Mouse (Mus musculus) adrenal gland, adult 18-20 months (tissue): ENCODE measurements around the gene Itga11. TPM values are rescaled to one million over a fixed set of nuclear protein-coding genes. Genes with fewer than 3 reads are reported as not detected.
"Not testable (repeated sequence)": the region's sequence is repeated elsewhere in the genome, so short reads cannot be mapped to it uniquely, and the experiment has no call there.

ENCODE experiments used
- DNase-seq, 2 experiments: peaks; one replicate each; pipeline ENCODE4 v3.0.0; 2021 to 2022; ENCODE audit warnings: low spot score in 2 of 2
- total RNA-seq, 2 experiments: library from RNA; stranded (reverse); gene quantifications; 1 replicate in 1 of 2; 2 replicates in 1 of 2; pipeline ENCODE4 v1.2.3; 2021

The Itga11 gene
- total RNA-seq, 2 experiments from 2014 or later, result 1.6 to 2.2 TPM

GRCm38 (mm10) chr9:62817099-62817571, 139.5 kb downstream of the Itga11 start:
- no peak for DNase-seq

GRCm38 (mm10) chr9:62817828-62818614, 140.4 kb downstream of the Itga11 start:
- DNase-seq, result no peak

DNA sequence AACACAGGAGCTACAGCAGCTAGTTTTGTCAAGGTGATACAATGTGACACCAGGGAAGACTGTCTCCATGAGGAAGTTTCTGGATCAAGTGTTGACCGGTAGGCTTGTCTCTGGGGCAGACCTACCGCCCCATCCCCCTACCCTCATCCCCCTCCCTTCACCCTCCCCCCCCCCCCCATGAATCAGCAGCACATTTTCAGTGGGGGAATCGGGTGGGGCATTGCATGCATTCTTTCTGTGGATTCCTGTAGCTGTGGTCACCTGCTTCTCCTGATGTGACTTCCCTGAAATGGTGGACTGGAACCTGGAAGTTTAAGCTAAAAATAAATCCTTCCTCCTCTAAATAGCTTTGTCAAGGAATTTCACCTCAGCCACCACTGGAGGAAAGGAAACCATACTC, 141.9 kb downstream of the Itga11 start:
- no peak for DNase-seq

GRCm38 (mm10) chr9:62819910-62820309, 142.3 kb downstream of the Itga11 start:
- DNase-seq, result not testable (repeated sequence)

DNA sequence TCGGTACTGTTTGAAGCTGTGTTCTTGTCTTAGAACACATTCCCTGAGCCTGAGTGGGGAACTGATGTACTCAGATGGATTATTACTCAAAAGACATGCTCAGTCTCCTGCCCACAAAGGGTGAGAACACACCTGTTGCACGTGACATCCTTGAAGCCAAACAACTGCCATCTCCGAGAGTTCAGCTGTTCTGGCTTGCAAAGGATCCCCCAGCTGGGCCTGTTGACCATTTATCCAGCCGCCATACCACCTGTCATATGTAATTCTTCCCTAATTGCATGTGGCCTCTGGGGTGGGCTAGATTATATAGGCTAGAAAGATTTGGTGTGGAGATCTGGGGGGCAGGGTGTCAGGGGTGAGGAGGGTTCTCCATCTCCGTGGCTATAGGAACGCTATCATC, 143.2 kb downstream of the Itga11 start:
- DNase-seq, result no peak

- no peak for DNase-seq
Observed at GRCm38 (mm10) chr9:62821811-62822210, 144.2 kb downstream of the Itga11 start.

DNA sequence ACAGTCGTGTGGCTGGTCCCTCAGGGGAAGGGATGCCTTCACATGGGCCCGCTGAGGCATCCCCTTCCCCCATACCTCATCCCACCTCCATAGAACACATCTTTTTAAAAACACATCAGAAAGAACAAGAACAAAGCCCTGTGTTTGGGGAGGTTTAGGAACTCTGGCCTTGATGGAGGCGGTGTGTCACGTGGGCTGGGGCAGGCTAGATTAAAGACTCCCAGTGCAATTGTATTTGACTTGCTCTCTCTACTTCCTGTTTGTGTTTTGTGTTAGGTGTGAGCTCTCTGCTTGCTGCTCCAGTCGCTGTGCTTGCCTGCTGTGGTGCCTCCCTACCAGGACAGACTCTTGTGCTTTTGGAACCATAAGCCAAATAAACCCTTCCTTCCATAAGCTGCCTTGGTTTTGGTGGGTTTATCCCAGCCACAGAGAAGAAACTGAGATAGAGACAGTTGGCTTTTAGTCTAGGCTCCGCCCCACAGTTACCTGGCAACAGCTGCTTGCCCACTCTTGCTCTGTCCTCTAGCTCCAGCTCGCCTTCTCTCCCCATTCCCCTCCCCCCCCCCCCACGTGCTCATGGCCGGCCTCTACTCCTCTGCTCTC, 148.3 kb downstream of the Itga11 start:
- no peak for DNase-seq

DNA sequence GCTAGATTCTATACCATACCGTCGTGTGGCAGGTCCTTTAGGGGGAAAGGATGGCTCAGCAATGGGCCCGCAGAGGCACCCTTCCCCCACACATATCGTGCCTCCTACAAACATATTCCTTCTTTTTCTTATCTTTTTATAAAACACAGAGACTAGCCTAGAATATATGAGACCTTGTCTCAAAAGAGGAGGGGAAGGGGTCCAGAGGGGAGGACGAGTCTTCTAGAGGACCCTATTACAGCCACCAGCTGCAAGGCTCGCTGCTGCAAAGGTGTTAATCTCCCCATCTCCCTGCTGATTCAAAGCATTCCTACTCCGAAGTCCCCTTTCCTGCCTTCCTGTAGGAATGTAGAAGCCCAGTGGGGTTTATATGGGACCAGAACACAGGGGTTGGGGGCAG, 148.8 kb downstream of the Itga11 start:
- DNase-seq, result no peak

DNA sequence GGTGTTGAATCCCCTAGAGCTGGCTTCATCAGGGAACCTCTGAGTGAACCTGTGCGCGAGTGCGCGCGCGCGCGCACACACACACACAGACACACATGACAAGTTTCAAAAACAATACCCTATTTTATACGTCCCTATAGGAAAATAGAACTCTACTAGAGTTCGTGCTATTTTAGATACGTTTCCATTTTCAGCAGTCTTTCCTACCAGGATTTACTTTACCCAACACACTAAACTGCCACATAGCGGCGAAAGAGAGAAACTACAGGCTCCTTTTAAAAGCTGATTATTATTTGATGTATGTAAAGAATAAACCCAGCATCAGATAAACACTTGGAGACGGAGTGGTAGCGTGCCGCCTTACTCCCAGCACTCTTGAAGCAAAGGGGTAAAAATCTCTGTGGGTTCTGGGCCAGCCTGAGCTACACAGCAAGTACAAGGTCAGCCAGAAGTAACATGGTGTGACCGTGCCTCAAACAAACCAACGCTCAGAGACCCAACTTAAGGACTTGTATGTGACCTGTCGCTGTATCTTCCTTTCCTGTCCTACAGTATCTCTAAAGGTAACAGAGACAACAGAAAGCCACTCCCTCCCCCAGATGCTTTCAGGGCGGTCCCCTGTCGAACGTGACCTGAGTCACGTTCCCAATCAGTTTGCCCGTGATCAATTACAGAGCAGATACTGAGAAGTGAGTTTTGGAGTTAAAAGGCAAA, 150.5 kb downstream of the Itga11 start:
- no peak for DNase-seq

DNA sequence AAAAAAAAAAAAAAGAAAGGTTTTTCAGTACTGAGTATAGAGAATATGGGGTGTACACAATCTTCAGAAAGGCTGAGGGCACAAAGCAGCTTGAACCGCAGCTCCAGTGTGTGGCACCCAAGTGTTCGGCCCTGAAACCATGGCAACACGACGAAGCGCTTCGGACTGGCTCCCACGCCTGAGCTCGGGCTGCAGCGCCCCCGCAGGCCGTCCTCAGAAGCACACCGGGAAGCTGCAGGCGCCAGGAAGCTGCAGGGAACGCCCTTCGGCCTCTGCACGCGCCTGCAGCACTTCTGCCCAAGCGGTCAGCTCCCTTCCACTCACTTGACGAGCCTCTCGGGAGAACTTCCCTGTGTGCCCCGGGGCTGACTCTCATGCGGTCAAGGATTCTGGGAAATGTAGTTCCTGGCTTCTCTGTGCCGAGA, 151.0 kb downstream of the Itga11 start:
- peak; percentile 97 to 98 for DNase-seq

- no peak for DNase-seq
Observed at GRCm38 (mm10) chr9:62829877-62830276, 152.3 kb downstream of the Itga11 start.

Other genes with a start within 250 kb of the Itga11 start
- gene Coro2b, start 140.8 kb upstream of the Itga11 start, total RNA-seq, result 10 to 100 TPM; 10.5 to 14.8 TPM
- 10 to 100 TPM; 35.7 to 39.4 TPM for gene Fem1b, start 134.1 kb downstream of the Itga11 start, total RNA-seq
- gene Cln6, start 161.0 kb downstream of the Itga11 start, total RNA-seq, result 10 to 100 TPM; 12.6 to 14.3 TPM
- gene Calml4, start 180.3 kb downstream of the Itga11 start, total RNA-seq, result 1 to 10 TPM; 7.7 to 9.2 TPM